Mouse (Mus musculus): ENCODE results near the gene Ppp1r37.
"Not testable (repeated sequence)": the region's sequence is repeated elsewhere in the genome, so short reads cannot be mapped to it uniquely, and the experiment has no call there.

Ppp1r37 gene

GRCm38 (mm10) chr7:19532240-19532639, 30.6 kb downstream of the Ppp1r37 start:
- no peak for DNase-seq

- no peak for DNase-seq
Observed at GRCm38 (mm10) chr7:19531077-19531476, 31.8 kb downstream of the Ppp1r37 start.

GRCm38 (mm10) chr7:19525105-19525481, 37.8 kb downstream of the Ppp1r37 start:
- no peak for DNase-seq

- no peak for DNase-seq
Observed at GRCm38 (mm10) chr7:19524420-19525104, 38.3 kb downstream of the Ppp1r37 start.

GRCm38 (mm10) chr7:19523757-19524419, 39.0 kb downstream of the Ppp1r37 start:
- no peak for DNase-seq

- DNase-seq = no peak
Observed at GRCm38 (mm10) chr7:19523017-19523756, 39.7 kb downstream of the Ppp1r37 start.

- DNase-seq = no peak
Observed at GRCm38 (mm10) chr7:19520032-19520431, 42.8 kb downstream of the Ppp1r37 start.

- peak; percentile 71 for DNase-seq
Observed at GRCm38 (mm10) chr7:19517652-19518365, 45.1 kb downstream of the Ppp1r37 start, which contains the start of gene Nkpd1. Gene Nkpd1 (plus strand): TSS chr7:19517838.

GRCm38 (mm10) chr7:19512353-19512752, 50.5 kb downstream of the Ppp1r37 start:
- DNase-seq = no peak

GRCm38 (mm10) chr7:19511934-19512333, 50.9 kb downstream of the Ppp1r37 start:
- DNase-seq = not testable (repeated sequence)

GRCm38 (mm10) chr7:19509786-19510185, 53.1 kb downstream of the Ppp1r37 start:
- no peak for DNase-seq

- DNase-seq = no peak
Observed at GRCm38 (mm10) chr7:19508924-19509568, 53.8 kb downstream of the Ppp1r37 start.

GRCm38 (mm10) chr7:19508150-19508923, 54.5 kb downstream of the Ppp1r37 start, which contains the start of the genes Bloc1s3 and Trappc6a:
Gene Bloc1s3 (minus strand): TSS chr7:19508367.
Gene Trappc6a (plus strand): TSS chr7:19508395.
- DNase-seq = peak; percentile 92

- no peak for DNase-seq
Observed at GRCm38 (mm10) chr7:19507612-19507981, 55.3 kb downstream of the Ppp1r37 start.

- DNase-seq = no peak
Observed at GRCm38 (mm10) chr7:19506969-19507611, 55.8 kb downstream of the Ppp1r37 start.

GRCm38 (mm10) chr7:19506326-19506725, 56.5 kb downstream of the Ppp1r37 start:
- no peak for DNase-seq

- no peak for DNase-seq
Observed at GRCm38 (mm10) chr7:19503481-19504068, 59.3 kb downstream of the Ppp1r37 start.

GRCm38 (mm10) chr7:19501658-19502057, 61.2 kb downstream of the Ppp1r37 start:
- DNase-seq = no peak

- DNase-seq = no peak
Observed at GRCm38 (mm10) chr7:19500420-19501363, 62.2 kb downstream of the Ppp1r37 start.

GRCm38 (mm10) chr7:19498326-19498725, 64.5 kb downstream of the Ppp1r37 start:
- DNase-seq = no peak
